Mouse (Mus musculus): ENCODE measurements around the gene Tmigd3.

Tmigd3 gene

GRCm38 (mm10) chr3:105876022-105876421 lies 5.3 kb downstream of the Tmigd3 start:
- no peak for DNase-seq (ENCODE audit: low spot score)

- no peak for DNase-seq (ENCODE audit: low spot score)
Measured at GRCm38 (mm10) chr3:105877252-105877803, 6.6 kb downstream of the Tmigd3 start.

- DNase-seq (ENCODE audit: low spot score): no peak
Measured at GRCm38 (mm10) chr3:105877919-105878318, 7.2 kb downstream of the Tmigd3 start.

GRCm38 (mm10) chr3:105878751-105879150 lies 8.0 kb downstream of the Tmigd3 start:
- DNase-seq (ENCODE audit: low spot score): no peak

- DNase-seq (ENCODE audit: low spot score): no peak
Measured at GRCm38 (mm10) chr3:105880419-105880818, 9.7 kb downstream of the Tmigd3 start.

- DNase-seq (ENCODE audit: low spot score): no peak
Measured at GRCm38 (mm10) chr3:105882105-105882504, 11.4 kb downstream of the Tmigd3 start.

GRCm38 (mm10) chr3:105883111-105883510 lies 12.4 kb downstream of the Tmigd3 start:
- no peak for DNase-seq (ENCODE audit: low spot score)

GRCm38 (mm10) chr3:105888961-105889360 lies 18.3 kb downstream of the Tmigd3 start:
- DNase-seq (ENCODE audit: low spot score): no peak

GRCm38 (mm10) chr3:105890220-105890619 lies 19.5 kb downstream of the Tmigd3 start:
- DNase-seq (ENCODE audit: low spot score): no peak

GRCm38 (mm10) chr3:105891141-105891540 lies 20.4 kb downstream of the Tmigd3 start:
- no peak for DNase-seq (ENCODE audit: low spot score)

- peak; percentile 86 for DNase-seq (ENCODE audit: low spot score)
Measured at GRCm38 (mm10) chr3:105891760-105892571, 21.3 kb downstream of the Tmigd3 start.

GRCm38 (mm10) chr3:105892572-105893495 lies 22.1 kb downstream of the Tmigd3 start:
- DNase-seq (ENCODE audit: low spot score): peak; percentile 85

- DNase-seq (ENCODE audit: low spot score): no peak
Measured at GRCm38 (mm10) chr3:105893941-105894391, 23.3 kb downstream of the Tmigd3 start.

GRCm38 (mm10) chr3:105894601-105895592 lies 24.2 kb downstream of the Tmigd3 start:
- peak; percentile 90 for DNase-seq (ENCODE audit: low spot score)

- no peak for DNase-seq (ENCODE audit: low spot score)
Measured at GRCm38 (mm10) chr3:105896811-105897210, 26.1 kb downstream of the Tmigd3 start.

GRCm38 (mm10) chr3:105898325-105898724 lies 27.6 kb downstream of the Tmigd3 start:
- DNase-seq (ENCODE audit: low spot score): no peak

GRCm38 (mm10) chr3:105898861-105899260 lies 28.2 kb downstream of the Tmigd3 start:
- no peak for DNase-seq (ENCODE audit: low spot score)

GRCm38 (mm10) chr3:105899394-105900147 lies 28.9 kb downstream of the Tmigd3 start:
- DNase-seq (ENCODE audit: low spot score): peak; percentile 79

- DNase-seq (ENCODE audit: low spot score): no peak
Measured at GRCm38 (mm10) chr3:105900266-105900665, 29.6 kb downstream of the Tmigd3 start.

GRCm38 (mm10) chr3:105900716-105901115 lies 30.0 kb downstream of the Tmigd3 start:
- peak; percentile 58 for DNase-seq (ENCODE audit: low spot score)
